Mouse (Mus musculus): ENCODE data around the gene Cdkal1.
A peak's percentile ranks its signal among the peaks of the same experiment; 100 is the strongest.

Gene Cdkal1

GRCm38 (mm10) chr13:29271451-29271850, 584.0 kb downstream of the Cdkal1 start:
- DNase-seq (ENCODE audit: low read depth, low spot score) = no peak

GRCm38 (mm10) chr13:29264015-29264711, 591.3 kb downstream of the Cdkal1 start:
- DNase-seq (ENCODE audit: low read depth, low spot score) = no peak

GRCm38 (mm10) chr13:29262164-29262563, 593.3 kb downstream of the Cdkal1 start:
- no peak for DNase-seq (ENCODE audit: low read depth, low spot score)

- DNase-seq (ENCODE audit: low read depth, low spot score) = no peak
Observed at GRCm38 (mm10) chr13:29248535-29248934, 606.9 kb downstream of the Cdkal1 start.

GRCm38 (mm10) chr13:29247800-29248199, 607.7 kb downstream of the Cdkal1 start:
- DNase-seq (ENCODE audit: low read depth, low spot score) = no peak

GRCm38 (mm10) chr13:29235065-29235464, 620.4 kb downstream of the Cdkal1 start:
- peak; percentile 7 for DNase-seq (ENCODE audit: low read depth, low spot score)

GRCm38 (mm10) chr13:29234442-29234841, 621.0 kb downstream of the Cdkal1 start:
- no peak for DNase-seq (ENCODE audit: low read depth, low spot score)

GRCm38 (mm10) chr13:29233970-29234369, 621.5 kb downstream of the Cdkal1 start:
- no peak for DNase-seq (ENCODE audit: low read depth, low spot score)

GRCm38 (mm10) chr13:29232681-29233080, 622.8 kb downstream of the Cdkal1 start:
- peak; percentile 27 for DNase-seq (ENCODE audit: low read depth, low spot score)

- DNase-seq (ENCODE audit: low read depth, low spot score) = no peak
Observed at GRCm38 (mm10) chr13:29224815-29225214, 630.7 kb downstream of the Cdkal1 start.

GRCm38 (mm10) chr13:29222261-29222838, 633.1 kb downstream of the Cdkal1 start:
- no peak for DNase-seq (ENCODE audit: low read depth, low spot score)

- DNase-seq (ENCODE audit: low read depth, low spot score) = no peak
Observed at GRCm38 (mm10) chr13:29221646-29222045, 633.8 kb downstream of the Cdkal1 start.

GRCm38 (mm10) chr13:29218594-29219230, 636.8 kb downstream of the Cdkal1 start:
- no peak for DNase-seq (ENCODE audit: low read depth, low spot score)

- peak; percentile 32 for DNase-seq (ENCODE audit: low read depth, low spot score)
Observed at GRCm38 (mm10) chr13:29210159-29211021, 645.1 kb downstream of the Cdkal1 start.

- DNase-seq (ENCODE audit: low read depth, low spot score) = no peak
Observed at GRCm38 (mm10) chr13:29208749-29209148, 646.7 kb downstream of the Cdkal1 start.

- no peak for DNase-seq (ENCODE audit: low read depth, low spot score)
Observed at GRCm38 (mm10) chr13:29203856-29204255, 651.6 kb downstream of the Cdkal1 start.

GRCm38 (mm10) chr13:29203426-29203825, 652.0 kb downstream of the Cdkal1 start:
- no peak for DNase-seq (ENCODE audit: low read depth, low spot score)

GRCm38 (mm10) chr13:29202562-29202961, 652.9 kb downstream of the Cdkal1 start:
- DNase-seq (ENCODE audit: low read depth, low spot score) = no peak

- no peak for DNase-seq (ENCODE audit: low read depth, low spot score)
Observed at GRCm38 (mm10) chr13:29199679-29200078, 655.8 kb downstream of the Cdkal1 start.

GRCm38 (mm10) chr13:29196798-29197498, 658.5 kb downstream of the Cdkal1 start:
- DNase-seq (ENCODE audit: low read depth, low spot score) = no peak

- DNase-seq (ENCODE audit: low read depth, low spot score) = no peak
Observed at GRCm38 (mm10) chr13:29195722-29196121, 659.8 kb downstream of the Cdkal1 start.

Data from CD4-positive, CD25-positive, alpha-beta regulatory T cell, adult 2 months (primary cell).